In genomic region chr2:162970896-162971295, GRCm38 (mm10) we compare ENCODE assay signal across 41 mouse cellular contexts. TPM values are rescaled to one million over a fixed set of nuclear protein-coding genes. Genes with fewer than 3 reads are reported as not detected.
"Had no signal": no experiment of that assay in that cellular context is flagged by ENCODE, and none has a peak within 500 bp of the region (broad histone marks: within the 10 kb centered on the region; RNA-seq: fewer than 3 reads in every experiment).

No protein-coding gene starts in this region.

- H3K27me3 ChIP-seq: limb, embryonic 13.5 days; limb, embryonic 15.5 days; liver, embryonic 13.5 days; liver, embryonic 15.5 days; lung, embryonic 15.5 days; midbrain, embryonic 12.5 days; midbrain, embryonic 13.5 days; midbrain, embryonic 15.5 days; neural tube, embryonic 12.5 days; neural tube, embryonic 13.5 days had no signal

- H3K4me3 ChIP-seq: limb, embryonic 10.5 days; limb, embryonic 12.5 days; limb, embryonic 13.5 days; limb, embryonic 15.5 days; liver, embryonic 12.5 days; liver, embryonic 13.5 days; liver, embryonic 15.5 days; lung, embryonic 15.5 days; megakaryocyte, embryonic 14.5 days; midbrain, embryonic 10.5 days; midbrain, embryonic 12.5 days; midbrain, embryonic 13.5 days; midbrain, embryonic 15.5 days; myocyte; neural tube, embryonic 12.5 days; neural tube, embryonic 13.5 days had no signal

- H3K4me1 ChIP-seq: limb, embryonic 12.5 days had no signal

- H3K27ac ChIP-seq: limb, embryonic 10.5 days; limb, embryonic 12.5 days; limb, embryonic 13.5 days; limb, embryonic 15.5 days; liver, embryonic 12.5 days; liver, embryonic 13.5 days; liver, embryonic 14.5 days; liver, embryonic 15.5 days; lung, embryonic 15.5 days; macrophage; midbrain, embryonic 10.5 days; midbrain, embryonic 12.5 days; midbrain, embryonic 13.5 days; midbrain, embryonic 15.5 days; neural tube, embryonic 12.5 days; neural tube, embryonic 13.5 days had no signal

- DNase-seq: left cerebral cortex, postnatal 4 days; liver; liver, embryonic 13.5 days; liver, postnatal 0 days; lung, adult 18-20 months; lung, adult 2 months; lung, embryonic 14.5 days; lung, postnatal 10 days; lung, postnatal 14 days; lung, postnatal 36 days; lung, postnatal 4 days; midbrain, embryonic 14.5 days had no signal

- H3K9me3 ChIP-seq: limb, embryonic 10.5 days; limb, embryonic 12.5 days; limb, embryonic 13.5 days; limb, embryonic 15.5 days; liver, embryonic 12.5 days; liver, embryonic 13.5 days; liver, embryonic 15.5 days; lung, embryonic 15.5 days; megakaryocyte, embryonic 14.5 days; midbrain, embryonic 10.5 days; midbrain, embryonic 12.5 days; midbrain, embryonic 13.5 days; midbrain, embryonic 15.5 days; neural tube, embryonic 12.5 days; neural tube, embryonic 13.5 days had no signal

- H3K36me3 ChIP-seq: limb, embryonic 10.5 days; limb, embryonic 12.5 days; limb, embryonic 13.5 days; limb, embryonic 15.5 days; liver, embryonic 12.5 days; liver, embryonic 13.5 days; liver, embryonic 15.5 days; lung, embryonic 15.5 days; midbrain, embryonic 10.5 days; midbrain, embryonic 12.5 days; midbrain, embryonic 13.5 days; midbrain, embryonic 15.5 days; neural tube, embryonic 12.5 days; neural tube, embryonic 13.5 days had no signal

RNA-seq across cellular contexts. Expression of gene Sgk2, which starts 16.2 kb away (rescaled TPM):
- total RNA-seq: left cerebral cortex, postnatal 4 days; megakaryocyte progenitor cell, adult 5-6 weeks; megakaryocyte, adult 5-6 weeks; megakaryocyte-erythroid progenitor cell, adult 5-6 weeks; midbrain, postnatal 0 days; monocyte, adult 5-6 weeks had no signal
- polyA plus RNA-seq: limb, embryonic 10.5 days; limb, embryonic 11.5 days; limb, embryonic 12.5 days; lung, embryonic 14.5 days; lung, embryonic 15.5 days; lung, embryonic 16.5 days; macrophage; midbrain, embryonic 10.5 days; midbrain, embryonic 11.5 days; midbrain, embryonic 12.5 days; midbrain, embryonic 13.5 days; midbrain, embryonic 16.5 days; midbrain, postnatal 0 days; myocyte; neural tube, embryonic 11.5 days; neural tube, embryonic 12.5 days; neural tube, embryonic 13.5 days had no signal

RNA-seq across cellular contexts. Expression of gene L3mbtl1, which starts 27.6 kb away (rescaled TPM):
- total RNA-seq: megakaryocyte progenitor cell, adult 5-6 weeks; monocyte, adult 5-6 weeks had no signal
- polyA plus RNA-seq: liver, embryonic 16.5 days; lung, postnatal 0 days; macrophage; midbrain, embryonic 11.5 days; myocyte had no signal
